In genomic region chr1:181148540-181148939, GRCm38 (mm10) we compare ENCODE assay signal across 15 mouse cellular contexts. TPM values are rescaled to one million over a fixed set of nuclear protein-coding genes. Genes with fewer than 3 reads are reported as not detected.
DNase-seq lines count a peak whose midpoint lies in the region; ATAC-seq and TF ChIP-seq lines count a peak whose summit lies in the region.
"Had no signal": no experiment of that assay in that cellular context is flagged by ENCODE, and none has a peak within 500 bp of the region (broad histone marks: within the 10 kb centered on the region; RNA-seq: fewer than 3 reads in every experiment).

No protein-coding gene starts in this region.

- no peak for TF ChIP-seq EP300 in stomach, postnatal 0 days (optimal IDR thresholded peaks at IDR 0.05)

- 48% methylated on average over 5 of the region's 5 CpGs for WGBS in stomach, postnatal 0 days

- peaks cover 23% of the 10 kb centered on the region for H3K36me3 ChIP-seq in erythroblast, embryonic 14.5 days (ENCODE audit: control insufficient read depth)
- no peaks in the 10 kb centered on the region for H3K36me3 ChIP-seq in stomach, postnatal 0 days (ENCODE audit: control insufficient read depth, insufficient read depth, low read length)

- H3K27ac ChIP-seq in stomach, postnatal 0 days (replicated peaks): peak overlapping the region; percentile 37
- H3K27ac ChIP-seq: kidney, postnatal 0 days had no signal

- H3K4me3 ChIP-seq in erythroblast, embryonic 14.5 days (replicated peaks): peak overlapping the region; percentile 19
- H3K4me3 ChIP-seq in stomach, postnatal 0 days (ENCODE audit: low read depth, low read length): no peak overlapping the region
- H3K4me3 ChIP-seq: myocyte had no signal

- peak; percentile 9 for DNase-seq in lung, postnatal 36 days
- DNase-seq in lung, postnatal 14 days: no peak
- peak; percentile 55 for DNase-seq in liver
- peak; percentile 50 for DNase-seq in stomach, postnatal 0 days (ENCODE audit: low spot score)
- DNase-seq in adrenal gland, adult 18-20 months (ENCODE audit: low spot score in 2 of 2): no peak
- no peak for DNase-seq in heart, adult 18-20 months
- DNase-seq: gastrocnemius, postnatal 36 days; heart, postnatal 14 days; lung, postnatal 10 days had no signal

- no peaks in the 10 kb centered on the region for H3K9me3 ChIP-seq in erythroblast, embryonic 14.5 days (ENCODE audit: control insufficient read depth, low read length)
- H3K9me3 ChIP-seq in stomach, postnatal 0 days (ENCODE audit: control insufficient read depth, low read length): no peaks in the 10 kb centered on the region
- H3K9me3 ChIP-seq: G1E had no signal

- no peaks in the 10 kb centered on the region for H3K27me3 ChIP-seq in erythroblast, embryonic 14.5 days (ENCODE audit: control insufficient read depth)
- no peaks in the 10 kb centered on the region for H3K27me3 ChIP-seq in stomach, postnatal 0 days (ENCODE audit: control insufficient read depth, insufficient read depth, low read length)

- no peak overlapping the region for H3K9ac ChIP-seq in stomach, postnatal 0 days (ENCODE audit: low read length)

- no peak overlapping the region for H3K4me2 ChIP-seq in stomach, postnatal 0 days (replicated peaks; ENCODE audit: low read depth)

- TF ChIP-seq CTCF in stomach, postnatal 0 days (IDR thresholded peaks at IDR 0.05; ENCODE audit: low read depth): no peak

- peaks cover 78% of the 10 kb centered on the region for H3K4me1 ChIP-seq in erythroblast, embryonic 14.5 days (ENCODE audit: control insufficient read depth)
- H3K4me1 ChIP-seq in stomach, postnatal 0 days (replicated peaks; ENCODE audit: control insufficient read depth, insufficient read depth): 0 out of 2 replicates have a peak, but pooled peaks cover 5% of the 10 kb centered on the region

- ATAC-seq in erythroblast, adult 5-6 weeks (replicated peaks; ENCODE audit: low FRiP score, poor library complexity, severe bottlenecking): no peak
- ATAC-seq in stomach, postnatal 0 days (ENCODE audit: low FRiP score, low TSS enrichment): peak; percentile 21; the same call in 1 of the 2 replicates
- ATAC-seq: forebrain, embryonic 14.5 days had no signal

RNA-seq across cellular contexts. Expression of gene Cnih4, which starts 4.0 kb away (rescaled TPM):
- polyA plus RNA-seq in erythroblast, embryonic 14.5 days (2012): 2.0 and 2.1 TPM in 2 replicates
- 21.5 and 49.3 TPM in 2 replicates for total RNA-seq in erythroblast, adult 5-6 weeks (2015; ENCODE audit: low replicate concordance)
- total RNA-seq in erythroblast, adult 5-6 weeks (2017; ENCODE audit: low replicate concordance): 13.2 and 39.6 TPM in 2 replicates
- 116 and 118 TPM in 2 replicates for polyA plus RNA-seq in stomach, postnatal 0 days (2015; fragmentation: Nextera tagmentation; extraction: Ambion mirVana)
- 10 to 100 TPM; 48.2 to 57.8 TPM for total RNA-seq in adrenal gland, adult 18-20 months (2021)
- 10 to 100 TPM; 44.9 to 49.3 TPM for total RNA-seq in heart, adult 18-20 months (2021)

RNA-seq across cellular contexts. Expression of gene Nvl, which starts 4.5 kb away (rescaled TPM):
- 0.45 and 0.50 TPM in 2 replicates for polyA plus RNA-seq in erythroblast, embryonic 14.5 days (2012)
- total RNA-seq in erythroblast, adult 5-6 weeks (2015; ENCODE audit: low replicate concordance): 6.5 and 12.7 TPM in 2 replicates
- total RNA-seq in erythroblast, adult 5-6 weeks (2017; ENCODE audit: low replicate concordance): 10.1 and 11.4 TPM in 2 replicates
- 11.1 and 12.1 TPM in 2 replicates for polyA plus RNA-seq in stomach, postnatal 0 days (2015; fragmentation: Nextera tagmentation; extraction: Ambion mirVana)
- 10 to 100 TPM; 17.4 to 19.2 TPM for total RNA-seq in adrenal gland, adult 18-20 months (2021)
- 1 to 10 TPM; 6.4 to 7.5 TPM for total RNA-seq in heart, adult 18-20 months (2021)

Comparison
In these comparisons a context has a peak if more than half of its experiments do, and no peak if none do; other contexts are left out.
1. DNase-seq: peak in lung, postnatal 36 days (single experiment), liver (single experiment) and stomach, postnatal 0 days (single experiment); none in lung, postnatal 14 days (single experiment), adrenal gland, adult 18-20 months (0 of 2) and heart, adult 18-20 months (0 of 2).